Mouse (Mus musculus): ENCODE results near the gene Srgap2. TPM values are rescaled to one million over a fixed set of nuclear protein-coding genes. Genes with fewer than 3 reads are reported as not detected.

Gene Srgap2
- polyA plus RNA-seq, 1 experiment: 41.2 TPM

GRCm38 (mm10) chr1:131279456-131279776, 247.7 kb downstream of the Srgap2 start, which contains the start of gene Ikbke:
TSS of gene Ikbke (minus strand) at chr1:131279606.
- Histone ChIP-seq H3K4me1 (ENCODE audit: control insufficient read depth, insufficient read depth, low read length) (no peaks in the 10 kb centered on the region), H3K4me3 (ENCODE audit: insufficient read depth, low read length) (peak within 1 kb of the TSS; percentile 21; the same call in 1 of the 2 replicates), H3K27ac (ENCODE audit: insufficient read depth, low read length) (no peak within 1 kb of the TSS)
- TF ChIP-seq POLR2A (IDR thresholded peaks at IDR 0.05; ENCODE audit: extremely low read depth, insufficient read depth, low read length) (no peak), CTCF (IDR thresholded peaks at IDR 0.05; ENCODE audit: extremely low read depth, insufficient read depth, low read length) (no peak)

DNA sequence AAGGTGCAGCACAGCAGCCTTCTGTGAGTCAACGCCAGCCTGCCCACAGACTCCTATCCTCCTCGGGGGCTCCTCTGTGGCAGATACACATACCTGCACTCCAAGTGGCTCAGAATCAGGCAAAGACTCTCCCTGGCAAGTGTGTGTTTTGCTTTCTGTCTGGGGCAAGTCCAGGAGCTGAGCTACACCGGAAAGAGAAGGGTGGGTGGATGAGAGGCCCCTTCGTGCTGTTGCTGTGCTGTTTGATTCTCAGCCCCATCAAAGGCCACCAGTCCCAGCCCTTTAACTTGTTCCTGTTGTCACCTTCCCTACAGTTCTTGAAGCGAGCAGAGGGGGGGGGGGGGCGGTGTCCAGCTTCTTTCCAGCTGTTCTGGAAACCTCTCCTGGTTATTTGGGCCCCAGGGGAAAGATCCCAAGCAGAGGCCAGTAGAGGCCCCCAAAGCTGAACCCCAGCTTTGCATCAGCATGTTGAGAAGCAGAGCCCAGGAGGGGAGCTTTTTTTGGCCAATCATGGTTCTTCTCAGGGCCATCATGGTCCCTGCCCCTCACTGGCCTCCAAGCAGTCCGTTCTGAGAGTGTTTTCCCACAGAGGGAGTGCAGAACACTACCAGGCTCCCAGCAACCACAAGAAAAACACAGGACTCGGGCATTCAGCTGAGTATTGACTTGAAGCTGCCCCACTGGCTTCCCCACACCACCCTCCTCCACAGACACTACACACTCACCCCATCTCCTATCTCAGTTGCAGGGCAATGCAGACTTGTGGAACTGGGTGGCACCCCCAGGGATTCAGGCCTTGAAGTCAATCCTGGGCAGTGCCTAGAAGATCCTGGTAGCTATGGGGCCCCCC, 248.3 kb downstream of the Srgap2 start:
- Histone ChIP-seq H3K27ac (ENCODE audit: insufficient read depth, low read length) (no peak overlapping the region), H3K4me3 (ENCODE audit: insufficient read depth, low read length) (peak overlapping the region; percentile 21; the same call in 1 of the 2 replicates), H3K4me1 (ENCODE audit: control insufficient read depth, insufficient read depth, low read length) (no peaks in the 10 kb centered on the region)
- TF ChIP-seq POLR2A (IDR thresholded peaks at IDR 0.05; ENCODE audit: extremely low read depth, insufficient read depth, low read length) (no peak), CTCF (IDR thresholded peaks at IDR 0.05; ENCODE audit: extremely low read depth, insufficient read depth, low read length) (no peak)

DNA sequence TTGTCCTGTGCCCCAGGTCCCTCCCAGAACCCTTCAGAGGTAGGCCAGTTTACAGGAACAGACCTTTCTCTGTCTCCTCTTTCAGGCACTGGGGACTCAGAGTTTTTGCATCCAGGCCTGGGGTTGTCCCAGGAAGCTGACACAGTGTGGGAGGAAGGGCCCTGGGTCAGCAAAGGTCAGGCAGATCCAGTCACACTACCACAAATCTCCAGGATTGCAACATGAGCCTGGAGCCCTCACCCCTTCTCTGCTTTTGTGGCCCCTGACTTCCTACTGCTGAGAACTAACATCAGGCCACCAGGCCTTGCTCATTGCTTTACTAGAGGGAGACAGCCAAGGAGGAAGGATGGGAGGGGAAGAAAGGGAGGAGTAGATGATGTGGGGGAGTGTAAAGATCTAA, 250.3 kb downstream of the Srgap2 start:
- TF ChIP-seq CTCF (IDR thresholded peaks at IDR 0.05; ENCODE audit: extremely low read depth, insufficient read depth, low read length) (no peak), POLR2A (IDR thresholded peaks at IDR 0.05; ENCODE audit: extremely low read depth, insufficient read depth, low read length) (no peak)

DNA sequence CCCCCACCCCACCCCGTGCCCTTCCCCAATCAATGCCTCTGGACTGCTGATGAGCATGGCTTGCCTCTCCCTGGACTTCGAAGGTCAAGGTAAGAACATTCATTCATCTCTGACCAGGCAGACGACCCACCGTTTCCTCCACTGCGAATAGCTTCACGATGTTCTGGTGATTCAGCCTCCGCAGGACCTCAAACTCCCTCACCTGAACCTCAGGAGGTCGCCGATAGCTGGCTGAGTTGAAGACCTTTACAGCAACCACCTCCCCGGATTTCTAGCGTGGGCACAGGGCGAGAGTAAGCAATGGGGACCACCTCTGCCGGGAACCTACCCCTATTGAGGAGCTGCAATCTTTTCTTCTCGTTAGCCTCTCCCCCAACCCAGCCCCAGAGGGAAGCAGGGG, 251.6 kb downstream of the Srgap2 start:
- Histone ChIP-seq H3K4me1 (ENCODE audit: control insufficient read depth, insufficient read depth, low read length) (no peaks in the 10 kb centered on the region), H3K4me3 (ENCODE audit: insufficient read depth, low read length) (no peak overlapping the region), H3K27ac (ENCODE audit: insufficient read depth, low read length) (no peak overlapping the region)
- TF ChIP-seq CTCF (IDR thresholded peaks at IDR 0.05; ENCODE audit: extremely low read depth, insufficient read depth, low read length) (no peak), POLR2A (IDR thresholded peaks at IDR 0.05; ENCODE audit: extremely low read depth, insufficient read depth, low read length) (no peak)

More for the DNA sequence above, 250.3 kb downstream of the Srgap2 start:
- Histone ChIP-seq H3K4me3 (ENCODE audit: insufficient read depth, low read length) (no peak overlapping the region), H3K27ac (ENCODE audit: insufficient read depth, low read length) (no peak overlapping the region), H3K4me1 (ENCODE audit: control insufficient read depth, insufficient read depth, low read length) (no peaks in the 10 kb centered on the region)

DNA sequence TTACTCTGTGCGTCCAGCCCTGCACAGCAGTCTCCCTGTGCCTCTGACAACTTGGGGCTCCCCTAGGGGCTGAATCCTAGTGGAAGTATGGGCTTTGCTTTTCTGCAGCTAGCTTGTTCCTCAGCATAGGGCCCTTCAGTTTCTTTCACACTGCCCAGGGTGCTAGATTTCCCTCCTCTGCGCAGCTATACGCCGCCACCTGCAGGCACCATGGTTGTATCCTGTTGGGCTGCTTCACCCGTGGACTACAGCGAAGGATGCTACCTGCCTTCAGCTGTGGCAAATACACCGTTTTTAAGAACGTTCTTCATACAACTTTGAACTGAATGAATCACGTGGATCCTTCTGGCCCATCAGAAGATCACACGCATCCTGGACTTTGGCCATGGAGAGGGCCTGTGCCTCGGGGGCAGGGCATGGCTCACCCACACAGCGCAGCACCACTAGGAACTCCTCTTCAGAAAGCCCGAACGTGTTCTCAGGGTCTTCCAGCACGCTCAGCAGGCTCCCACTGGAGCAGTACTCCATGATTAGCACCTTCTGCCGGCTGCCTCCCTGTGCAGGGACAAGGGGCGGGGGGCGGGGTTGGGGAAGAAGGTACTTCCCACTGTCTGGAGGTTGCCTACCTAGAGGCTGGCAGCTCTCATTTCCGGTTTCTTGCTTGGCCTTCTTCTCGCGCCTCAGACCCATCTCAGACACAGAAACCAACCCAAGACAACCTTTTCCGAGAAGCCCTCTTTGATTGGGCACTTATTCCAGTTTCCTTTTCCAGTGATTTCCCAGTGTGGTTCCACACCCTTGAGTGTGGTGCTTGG, 252.2 kb downstream of the Srgap2 start:
- Histone ChIP-seq H3K4me3 (ENCODE audit: insufficient read depth, low read length) (no peak overlapping the region), H3K27ac (ENCODE audit: insufficient read depth, low read length) (no peak overlapping the region), H3K4me1 (ENCODE audit: control insufficient read depth, insufficient read depth, low read length) (no peaks in the 10 kb centered on the region)
- TF ChIP-seq POLR2A (IDR thresholded peaks at IDR 0.05; ENCODE audit: extremely low read depth, insufficient read depth, low read length) (no peak), CTCF (IDR thresholded peaks at IDR 0.05; ENCODE audit: extremely low read depth, insufficient read depth, low read length) (no peak)

DNA sequence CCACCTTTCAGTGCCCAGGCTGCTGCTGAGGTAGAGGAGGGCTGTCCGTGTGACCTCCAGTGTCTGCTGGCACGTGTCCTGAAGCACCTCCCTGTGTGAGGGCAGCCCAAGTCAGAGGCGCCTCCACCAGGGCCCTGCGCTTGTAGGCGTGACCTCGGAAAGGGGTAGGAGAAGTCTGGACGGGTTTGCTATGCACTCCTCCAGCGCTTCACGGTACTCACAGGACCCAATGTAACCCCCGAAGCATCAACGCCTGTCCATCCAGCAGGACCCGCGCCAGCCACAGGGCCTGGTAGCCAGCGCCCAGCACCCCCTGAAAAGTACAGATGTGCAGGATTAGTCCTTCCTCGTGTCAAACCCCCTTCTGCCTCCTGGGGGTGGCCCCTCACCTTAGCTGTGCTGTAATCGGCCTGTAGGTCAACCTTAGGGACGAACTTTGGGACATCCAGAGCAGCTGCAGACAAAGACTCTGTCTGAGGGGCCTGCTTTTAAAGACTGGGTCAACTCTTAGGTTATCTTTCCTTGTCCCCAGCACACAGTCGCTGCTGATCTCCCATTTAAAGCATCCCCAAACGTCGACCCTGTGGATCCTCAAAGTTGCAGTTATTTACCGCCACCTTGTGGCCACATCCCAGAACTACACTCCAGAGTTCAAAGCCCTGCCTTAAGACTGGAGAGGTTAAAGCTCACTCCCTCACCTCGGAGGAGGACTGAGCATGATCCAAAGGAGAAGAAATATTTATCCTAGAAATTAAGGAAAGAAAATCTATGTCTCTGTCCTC, 257.2 kb downstream of the Srgap2 start:
- Histone ChIP-seq H3K27ac (ENCODE audit: insufficient read depth, low read length) (no peak overlapping the region), H3K4me3 (ENCODE audit: insufficient read depth, low read length) (no peak overlapping the region), H3K4me1 (ENCODE audit: control insufficient read depth, insufficient read depth, low read length) (no peaks in the 10 kb centered on the region)
- TF ChIP-seq CTCF (IDR thresholded peaks at IDR 0.05; ENCODE audit: extremely low read depth, insufficient read depth, low read length): peak; percentile 89
- no peak for TF ChIP-seq POLR2A (IDR thresholded peaks at IDR 0.05; ENCODE audit: extremely low read depth, insufficient read depth, low read length)

GRCm38 (mm10) chr1:131268776-131269175, 258.4 kb downstream of the Srgap2 start:
- Histone ChIP-seq H3K27ac (ENCODE audit: insufficient read depth, low read length) (no peak overlapping the region), H3K4me1 (ENCODE audit: control insufficient read depth, insufficient read depth, low read length) (no peaks in the 10 kb centered on the region), H3K4me3 (ENCODE audit: insufficient read depth, low read length) (no peak overlapping the region)
- TF ChIP-seq CTCF (IDR thresholded peaks at IDR 0.05; ENCODE audit: extremely low read depth, insufficient read depth, low read length): no peak
- no peak for TF ChIP-seq POLR2A (IDR thresholded peaks at IDR 0.05; ENCODE audit: extremely low read depth, insufficient read depth, low read length)

DNA sequence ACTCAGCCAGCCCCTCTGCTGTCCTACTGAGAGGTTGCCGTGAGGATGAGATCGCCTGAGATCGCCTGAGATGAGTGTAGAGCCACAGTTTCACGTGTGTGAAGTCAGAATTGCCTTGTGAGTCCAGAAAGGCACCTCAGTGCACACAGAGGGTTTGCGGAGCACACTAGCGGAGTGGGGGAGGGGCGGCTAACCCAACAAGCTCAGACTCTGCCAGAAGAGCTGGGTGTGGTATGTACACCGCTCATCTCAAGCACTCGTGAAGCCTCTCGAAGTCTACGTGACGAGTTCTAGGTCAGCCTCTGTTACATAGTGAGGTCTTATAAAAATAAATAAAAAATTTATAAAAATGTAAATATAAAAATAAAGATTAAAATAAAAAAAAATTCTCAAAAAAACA, 263.2 kb downstream of the Srgap2 start:
- Histone ChIP-seq H3K4me3 (ENCODE audit: insufficient read depth, low read length) (no peak overlapping the region), H3K4me1 (ENCODE audit: control insufficient read depth, insufficient read depth, low read length) (no peaks in the 10 kb centered on the region; the same call in 1 of the 2 replicates)
- no peak for TF ChIP-seq POLR2A (IDR thresholded peaks at IDR 0.05; ENCODE audit: extremely low read depth, insufficient read depth, low read length)
- TF ChIP-seq CTCF (IDR thresholded peaks at IDR 0.05; ENCODE audit: extremely low read depth, insufficient read depth, low read length): no peak

GRCm38 (mm10) chr1:131260309-131260656, 266.9 kb downstream of the Srgap2 start:
- TF ChIP-seq CTCF (IDR thresholded peaks at IDR 0.05; ENCODE audit: extremely low read depth, insufficient read depth, low read length): peak; percentile 80
- no peak for TF ChIP-seq POLR2A (IDR thresholded peaks at IDR 0.05; ENCODE audit: extremely low read depth, insufficient read depth, low read length)
- H3K4me3 ChIP-seq (ENCODE audit: insufficient read depth, low read length): no peak overlapping the region
- no peaks in the 10 kb centered on the region; the same call in 1 of the 2 replicates for H3K4me1 ChIP-seq (ENCODE audit: control insufficient read depth, insufficient read depth, low read length)
- no peak overlapping the region for H3K27ac ChIP-seq (ENCODE audit: insufficient read depth, low read length)

More for the DNA sequence above, 263.2 kb downstream of the Srgap2 start:
- H3K27ac ChIP-seq (ENCODE audit: insufficient read depth, low read length): no peak overlapping the region

Data from cortical plate, adult 2 months (tissue).